Mouse (Mus musculus) CD8-positive naive resting alpha-beta T cell, adult 2 months (primary cell): Measurements from ENCODE around the gene Por.

ENCODE experiments used
- DNase-seq, 2 experiments: peaks; one replicate each; pipeline ENCODE4 v3.0.0; 2022; ENCODE audit warnings: low read depth in 2 of 2, low spot score in 2 of 2

Por gene

DNA sequence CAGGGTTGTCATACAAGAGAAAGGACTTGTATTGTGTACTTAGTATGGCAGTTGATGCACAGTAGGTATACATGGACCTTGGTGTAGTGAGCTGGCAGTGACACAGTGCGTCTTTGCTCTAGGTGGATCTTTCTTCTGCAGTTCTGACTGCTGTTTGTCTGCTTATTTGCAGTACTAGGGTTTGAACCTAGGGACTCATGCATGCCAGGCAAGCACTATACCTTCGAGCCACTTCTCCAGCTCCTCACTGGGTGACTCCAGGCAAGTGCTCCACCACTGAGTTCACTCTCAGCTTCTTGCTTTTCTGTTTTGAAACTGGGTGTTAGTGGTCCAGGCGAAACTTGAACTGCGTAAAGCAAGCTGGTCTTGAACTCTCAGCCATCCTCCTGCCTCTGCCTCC, 31.8 kb downstream of the Por start:
- no peak for DNase-seq

DNA sequence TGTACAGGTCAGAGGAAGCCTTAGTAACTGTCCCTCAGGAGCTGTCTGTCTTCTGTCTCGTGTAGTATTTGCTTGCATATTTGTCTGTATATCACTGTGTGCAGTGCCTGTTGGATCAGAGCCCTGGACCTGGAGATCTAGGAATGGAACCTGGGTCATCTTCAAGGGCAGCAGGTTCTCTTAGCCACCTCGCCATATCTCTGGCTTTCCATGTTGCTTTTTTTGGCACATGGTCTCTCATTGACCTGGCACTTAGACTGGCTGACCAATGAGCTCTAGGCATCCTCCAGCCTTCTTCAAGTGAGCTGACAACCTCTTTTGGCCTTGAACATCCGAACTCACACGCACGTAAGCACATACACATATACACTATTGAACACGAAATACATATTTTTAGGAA, 32.4 kb downstream of the Por start:
- DNase-seq = no peak

DNA sequence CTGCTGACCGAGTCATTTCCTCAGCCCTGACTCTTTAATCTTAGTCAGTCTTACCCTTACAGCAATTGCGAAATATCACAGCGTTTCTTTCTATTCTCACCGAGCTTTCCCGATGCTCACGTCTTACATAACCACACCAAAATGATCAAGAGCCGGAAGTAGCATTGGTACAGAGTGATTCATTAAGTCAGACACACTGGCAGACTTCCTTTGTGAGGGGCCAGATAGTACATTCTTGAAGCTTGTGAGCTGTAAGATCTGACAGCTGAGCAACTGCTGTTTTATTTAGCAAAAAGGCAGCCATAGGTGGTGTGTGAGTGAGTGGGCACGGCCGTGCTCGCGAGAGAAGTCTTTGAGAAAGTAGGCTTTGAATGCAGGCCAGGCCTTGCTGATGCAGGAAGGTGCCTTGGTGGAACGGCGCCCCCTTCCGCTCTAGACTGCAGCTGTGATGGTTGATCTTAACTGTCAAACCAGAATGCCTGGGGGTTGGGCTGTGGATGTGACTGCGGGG, 32.9 kb downstream of the Por start:
- peak; percentile 76 to 83 for DNase-seq

DNA sequence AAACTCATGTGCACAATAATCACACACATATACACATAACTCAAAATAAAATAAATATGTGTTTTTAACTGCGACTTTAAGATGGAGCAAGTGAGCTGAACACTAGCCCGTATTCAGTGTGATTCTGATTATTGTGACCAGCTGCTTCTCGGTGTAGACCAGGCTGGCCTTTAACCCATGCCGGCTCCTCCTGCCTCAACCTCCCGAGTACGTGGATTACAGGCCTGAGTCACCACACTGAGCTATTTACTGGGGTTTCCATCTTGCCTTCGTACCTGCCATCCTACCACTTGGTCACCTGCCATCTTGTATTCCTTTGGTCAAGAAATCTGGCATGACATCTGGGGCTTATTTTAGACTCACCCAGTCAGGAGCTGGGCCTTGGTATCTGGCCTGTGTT, 33.6 kb downstream of the Por start:
- no peak for DNase-seq

DNA sequence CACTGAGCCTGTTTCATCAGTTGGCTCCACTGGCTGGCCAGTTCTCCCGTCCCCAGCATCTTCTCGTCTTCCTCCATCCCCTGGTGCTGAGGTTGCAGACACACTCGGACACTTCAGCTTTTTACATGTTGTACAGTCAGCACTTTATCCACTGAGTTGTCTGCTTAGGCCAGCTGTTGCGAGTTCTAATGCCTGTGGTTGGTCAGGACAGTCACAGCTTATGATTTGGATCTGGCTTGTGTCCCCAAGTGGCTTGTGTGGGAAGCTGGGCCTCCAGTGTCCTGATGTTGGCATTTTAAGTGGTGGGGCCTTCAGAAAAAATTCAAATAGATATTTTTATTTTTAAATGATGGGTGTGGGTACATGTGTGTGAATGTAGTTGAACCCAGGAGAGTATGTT, 35.5 kb downstream of the Por start:
- DNase-seq = no peak

DNA sequence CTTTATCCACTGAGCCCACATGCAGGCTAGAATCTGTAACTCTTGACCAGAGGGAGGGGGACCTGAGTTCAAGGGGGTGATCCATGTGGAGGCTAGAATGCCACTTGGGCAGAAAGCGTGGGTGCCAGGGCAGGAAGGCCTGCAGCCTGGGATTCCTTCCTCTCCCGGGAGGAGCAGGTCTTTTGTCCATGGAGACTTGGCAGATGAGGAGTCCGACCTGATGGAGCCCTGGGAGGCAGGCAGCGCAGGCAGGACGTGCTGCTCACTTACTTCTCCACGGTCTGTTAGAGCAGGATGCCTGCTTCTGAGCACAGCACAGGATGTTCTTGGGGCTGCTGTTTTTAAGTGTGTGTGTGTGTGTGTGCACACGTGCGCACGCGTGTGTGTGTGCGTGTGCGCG, 37.2 kb downstream of the Por start:
- DNase-seq = no peak

DNA sequence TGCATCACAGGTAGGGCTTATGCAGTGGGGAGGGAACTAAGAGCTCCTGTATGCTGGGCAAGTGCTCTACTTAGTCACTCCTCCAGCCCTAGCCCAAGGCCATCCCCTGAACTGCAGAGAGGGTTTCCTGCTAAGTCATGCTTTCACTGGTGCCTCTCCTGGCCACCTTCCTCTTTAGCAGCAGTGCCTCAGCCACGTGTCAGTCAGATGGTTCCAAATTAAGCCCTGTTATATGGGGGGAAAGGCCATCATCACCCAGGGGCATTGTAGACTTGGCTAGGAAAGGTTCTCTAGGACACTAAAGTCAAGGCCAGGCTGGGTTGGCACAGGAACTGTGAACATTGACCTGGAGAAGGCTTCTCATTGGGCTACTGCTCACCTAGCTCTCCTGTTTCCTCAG, 38.0 kb downstream of the Por start:
- DNase-seq = no peak

DNA sequence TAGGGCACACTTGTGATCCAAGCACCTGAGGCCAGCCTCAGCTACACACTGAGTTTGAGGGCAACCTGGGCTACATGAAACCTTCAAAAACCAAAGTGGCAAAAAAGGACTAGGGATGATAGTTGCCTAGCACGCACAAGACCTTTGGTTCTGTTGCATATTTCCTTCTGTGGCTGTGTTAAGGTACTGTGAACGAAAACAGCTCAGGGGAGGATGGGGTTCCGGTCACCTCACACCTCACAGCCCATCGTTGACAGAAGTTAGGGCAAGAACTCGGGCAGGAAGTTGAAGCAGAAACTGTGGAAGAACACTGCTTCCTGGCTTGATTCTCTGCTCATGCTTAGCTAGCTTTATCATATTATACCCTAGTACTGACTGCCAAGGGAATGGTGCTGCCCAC, 39.9 kb downstream of the Por start:
- DNase-seq = no peak

DNA sequence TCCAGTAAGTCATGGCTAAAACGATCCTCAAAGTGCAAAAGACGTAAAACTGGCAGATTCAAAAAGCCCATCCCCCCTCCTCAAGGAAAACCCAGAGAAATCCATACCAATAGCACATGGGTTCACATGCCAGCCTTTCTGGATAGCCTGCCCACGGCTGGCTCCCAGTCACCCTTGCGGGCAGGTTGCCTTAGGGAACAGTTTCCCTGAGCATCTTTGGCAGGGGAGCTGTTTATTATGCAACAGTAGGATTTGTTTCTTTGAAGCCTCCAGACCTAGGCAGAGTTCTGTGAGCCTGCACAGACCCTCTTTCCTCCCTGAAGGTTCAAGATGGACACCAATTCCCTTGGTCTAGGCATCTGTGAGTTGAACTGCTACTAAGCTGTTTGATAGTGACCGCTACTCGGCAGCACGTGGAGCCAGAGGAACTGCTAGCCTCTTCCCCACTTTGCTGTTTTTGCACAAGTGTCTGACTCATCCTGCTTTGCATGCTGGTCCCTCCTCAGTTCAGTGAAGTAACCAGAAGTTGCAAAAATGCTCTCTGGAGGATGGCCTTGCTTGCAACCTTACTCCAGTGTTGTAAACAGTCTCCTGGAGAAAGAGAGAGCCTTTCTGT, 40.9 kb downstream of the Por start:
- DNase-seq = no peak

DNA sequence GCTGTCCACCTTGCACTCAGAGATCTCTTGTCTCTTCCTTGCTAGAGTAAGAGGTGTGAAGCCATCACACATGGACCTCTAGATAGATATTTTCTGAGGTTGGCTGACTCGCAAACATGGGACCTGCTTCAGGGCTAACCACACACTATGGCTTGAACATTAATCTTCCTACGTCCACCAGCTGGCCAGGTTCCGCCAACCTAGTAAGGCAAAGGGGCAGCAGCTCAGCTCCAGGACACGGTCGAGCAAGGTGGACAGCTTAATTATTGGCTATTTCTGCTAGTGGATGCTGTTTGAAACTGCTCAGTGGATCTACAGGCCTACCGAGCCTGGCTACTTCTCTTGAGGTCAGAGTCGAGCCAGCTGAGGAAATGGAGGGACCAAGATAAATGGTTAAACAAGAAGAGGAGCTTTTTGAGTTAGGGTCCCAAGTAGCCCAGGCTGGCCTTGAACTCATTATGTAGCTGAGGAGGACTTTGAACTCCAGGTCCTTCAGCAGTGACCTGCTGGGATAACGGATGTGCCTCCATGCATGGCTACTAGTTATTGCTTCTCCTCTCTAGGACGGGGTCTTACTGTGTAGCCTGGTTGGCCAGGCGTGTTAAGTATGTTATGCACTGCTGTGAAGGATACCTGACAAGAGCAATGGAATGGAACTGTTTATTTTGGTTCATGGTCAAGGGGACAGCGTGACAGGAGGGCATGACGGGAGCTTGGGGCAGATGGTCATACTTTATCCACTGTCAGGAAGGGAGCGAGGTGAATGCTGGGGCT, 41.9 kb downstream of the Por start:
- DNase-seq = no peak

DNA sequence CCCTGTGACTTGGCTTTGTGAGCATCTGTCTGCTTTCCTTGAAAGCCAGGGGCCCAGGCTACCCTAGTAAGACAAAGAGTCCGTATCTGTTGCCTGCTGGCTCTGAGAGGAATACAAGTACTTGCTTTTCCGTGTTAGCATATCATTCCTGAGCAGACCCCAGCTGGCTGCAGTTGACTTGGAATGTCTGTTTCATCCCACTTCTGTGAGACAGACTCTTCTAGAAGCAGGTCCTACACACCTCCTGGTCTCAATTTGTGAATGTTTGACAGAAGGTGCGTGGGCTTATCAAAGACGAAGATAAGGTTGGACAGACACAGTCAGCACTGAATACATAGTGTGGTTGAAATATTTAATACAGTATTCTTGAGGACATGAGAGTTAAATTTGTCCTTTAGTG, 43.0 kb downstream of the Por start:
- no peak for DNase-seq

DNA sequence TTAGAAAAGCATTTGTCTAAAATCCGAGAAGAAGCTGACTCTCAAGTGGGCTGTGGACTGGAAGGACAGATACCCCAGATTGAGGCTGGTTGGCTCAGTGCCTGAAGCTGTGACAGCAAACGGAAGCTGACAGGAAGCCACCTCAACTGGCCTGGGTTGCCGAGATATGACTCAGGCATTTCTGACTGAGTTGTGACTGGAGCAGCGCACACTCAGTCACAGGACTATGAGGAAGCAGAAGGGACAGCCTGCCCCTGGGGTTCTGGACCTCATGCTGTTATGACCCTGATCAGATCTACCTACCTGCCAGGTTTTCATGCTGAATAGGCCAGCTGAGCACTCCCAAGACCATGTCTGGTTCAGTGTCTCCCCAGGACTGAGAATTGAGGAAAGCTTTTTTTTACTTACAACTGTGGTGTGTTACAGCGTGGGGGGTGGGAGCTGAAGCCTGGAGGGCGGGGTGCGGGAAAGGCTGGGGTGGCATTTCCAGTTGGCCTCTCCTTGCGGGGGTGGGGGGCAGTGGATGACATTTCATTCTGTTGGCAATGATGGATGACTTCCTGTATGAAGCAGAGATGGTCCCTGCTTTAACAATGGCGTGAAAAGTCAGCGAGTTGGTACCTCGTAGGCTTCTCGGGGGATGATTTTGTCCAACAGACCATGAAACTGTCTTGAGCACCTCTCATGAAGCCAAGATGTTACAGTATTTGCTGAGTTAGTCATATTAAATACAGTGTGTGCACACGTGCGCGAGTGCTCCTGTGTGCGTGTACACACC, 43.8 kb downstream of the Por start:
- DNase-seq = peak; percentile 23 to 26

DNA sequence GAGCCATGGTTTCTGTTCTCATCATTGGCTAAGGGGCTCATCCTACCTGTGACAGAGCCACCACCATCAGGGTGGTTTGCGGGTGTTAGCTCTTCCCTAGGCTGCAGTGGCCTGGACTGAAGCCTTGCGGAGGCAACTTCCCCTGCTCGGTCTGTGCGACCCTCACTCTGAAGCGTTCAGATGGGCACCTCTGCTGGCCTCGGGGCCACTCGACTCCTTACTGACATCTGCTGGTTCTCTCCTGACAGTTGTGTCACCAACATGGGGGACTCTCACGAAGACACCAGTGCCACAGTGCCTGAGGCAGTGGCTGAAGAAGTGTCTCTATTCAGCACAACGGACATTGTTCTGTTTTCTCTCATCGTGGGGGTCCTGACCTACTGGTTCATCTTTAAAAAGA, 45.8 kb downstream of the Por start:
- no peak for DNase-seq

DNA sequence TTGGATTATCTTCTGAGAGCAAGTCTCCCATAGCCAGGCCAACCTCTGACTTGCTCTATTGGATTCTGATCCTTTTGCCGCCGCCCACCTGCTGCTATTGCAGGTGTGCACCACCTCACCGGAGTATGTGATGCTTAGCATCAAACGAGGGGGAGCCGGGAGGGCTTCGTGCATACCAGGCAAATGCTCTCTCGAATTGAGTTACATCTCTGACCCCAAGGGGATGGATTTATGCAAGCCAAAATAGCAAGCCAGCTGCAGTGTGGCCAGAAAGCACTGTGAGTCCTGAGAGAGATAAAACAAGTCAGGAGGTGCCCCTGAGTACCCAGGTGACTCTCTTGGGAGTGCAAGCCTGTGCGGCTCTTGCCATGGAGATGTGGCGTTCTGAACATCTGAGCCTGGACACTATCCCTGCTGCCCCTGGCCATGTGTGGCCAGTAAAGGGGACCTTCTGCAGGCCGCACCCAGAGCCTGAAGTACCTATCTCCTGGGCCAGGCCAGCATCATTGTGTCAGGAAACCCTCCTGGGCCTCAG, 49.8 kb downstream of the Por start:
- no peak for DNase-seq

DNA sequence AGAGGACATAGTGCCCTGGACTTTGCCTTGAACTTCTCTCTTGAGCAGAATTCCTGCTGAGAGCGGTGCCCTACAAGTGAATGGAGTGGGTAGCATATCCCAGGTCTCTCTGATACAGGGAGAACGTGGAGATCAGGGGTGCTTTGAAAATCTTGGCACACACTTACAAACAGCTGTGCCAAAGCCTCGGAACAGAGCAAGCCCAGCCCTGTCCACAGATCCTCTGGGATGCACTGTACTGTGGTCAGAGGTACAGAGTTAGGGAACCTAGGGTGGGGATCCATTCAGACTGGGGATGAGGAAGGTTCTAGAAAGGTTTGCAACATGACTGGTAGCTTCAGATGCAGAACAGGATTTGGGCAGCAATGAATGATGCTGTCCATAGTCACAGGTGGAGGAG, 50.3 kb downstream of the Por start:
- no peak for DNase-seq

DNA sequence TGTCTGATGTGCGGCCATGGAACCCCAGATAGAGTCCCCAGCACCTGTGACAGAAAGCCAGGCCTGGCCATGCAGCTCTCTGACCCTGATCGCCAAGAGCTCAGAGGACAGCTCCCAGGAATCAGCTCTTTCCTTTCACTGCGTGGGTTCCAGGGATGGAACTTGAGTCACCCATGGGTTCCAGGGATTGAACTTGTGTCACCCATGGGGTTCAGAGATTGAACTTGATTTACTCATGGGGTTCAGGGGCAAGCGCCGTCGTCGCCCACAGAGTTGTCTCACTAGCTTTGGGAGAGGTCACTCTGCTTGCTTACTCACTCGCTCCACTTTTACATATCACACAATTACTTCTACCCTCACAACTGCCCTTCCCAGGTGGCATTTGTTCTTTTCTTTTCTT, 51.2 kb downstream of the Por start:
- no peak for DNase-seq

DNA sequence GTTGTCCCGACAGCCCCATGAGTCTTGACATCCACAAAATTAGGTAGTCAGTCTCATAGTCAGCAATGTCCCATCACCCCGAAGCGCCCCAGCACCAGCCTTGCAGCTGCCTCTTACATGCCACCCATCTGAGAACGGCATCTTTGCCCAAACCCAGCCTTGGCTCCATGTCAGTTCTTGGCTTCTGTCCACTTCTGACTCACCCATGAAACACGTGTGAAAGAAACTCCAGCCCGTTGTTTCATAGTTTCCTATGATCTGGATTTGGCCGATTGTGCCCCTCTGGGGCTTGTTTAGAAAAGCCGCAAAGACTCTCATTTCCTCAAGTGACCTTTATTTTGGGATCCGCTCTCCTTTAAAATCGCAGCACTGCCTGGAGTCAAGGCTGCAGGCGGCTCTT, 52.3 kb downstream of the Por start:
- DNase-seq = no peak

DNA sequence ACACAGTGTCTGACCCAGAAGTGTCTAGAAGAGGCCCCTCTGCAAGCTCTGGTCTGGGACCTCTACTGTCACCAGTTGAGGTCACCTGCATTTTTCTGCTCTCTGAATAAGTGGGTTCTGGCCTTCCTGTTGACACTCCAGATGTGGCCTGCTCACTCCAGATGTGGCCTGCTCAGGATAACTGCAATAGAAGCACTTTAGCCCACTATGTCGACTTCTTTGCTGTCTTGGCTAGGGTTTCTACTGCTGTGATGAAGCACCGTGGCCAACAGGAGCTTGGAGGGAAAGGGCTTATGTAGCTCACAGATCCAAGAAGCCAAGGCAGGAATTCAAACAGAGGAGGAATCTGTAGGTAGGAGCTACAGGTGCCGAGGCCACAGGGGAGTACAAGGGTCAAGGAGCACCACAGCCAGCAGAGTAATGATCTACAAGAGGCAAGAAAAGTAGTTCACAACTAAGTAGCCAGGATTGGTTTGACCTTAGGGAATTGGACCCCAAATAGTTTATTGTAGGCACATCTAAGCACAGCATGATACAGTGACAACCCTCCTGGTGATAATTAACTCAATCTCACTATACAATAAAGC, 53.4 kb downstream of the Por start:
- DNase-seq = no peak

DNA sequence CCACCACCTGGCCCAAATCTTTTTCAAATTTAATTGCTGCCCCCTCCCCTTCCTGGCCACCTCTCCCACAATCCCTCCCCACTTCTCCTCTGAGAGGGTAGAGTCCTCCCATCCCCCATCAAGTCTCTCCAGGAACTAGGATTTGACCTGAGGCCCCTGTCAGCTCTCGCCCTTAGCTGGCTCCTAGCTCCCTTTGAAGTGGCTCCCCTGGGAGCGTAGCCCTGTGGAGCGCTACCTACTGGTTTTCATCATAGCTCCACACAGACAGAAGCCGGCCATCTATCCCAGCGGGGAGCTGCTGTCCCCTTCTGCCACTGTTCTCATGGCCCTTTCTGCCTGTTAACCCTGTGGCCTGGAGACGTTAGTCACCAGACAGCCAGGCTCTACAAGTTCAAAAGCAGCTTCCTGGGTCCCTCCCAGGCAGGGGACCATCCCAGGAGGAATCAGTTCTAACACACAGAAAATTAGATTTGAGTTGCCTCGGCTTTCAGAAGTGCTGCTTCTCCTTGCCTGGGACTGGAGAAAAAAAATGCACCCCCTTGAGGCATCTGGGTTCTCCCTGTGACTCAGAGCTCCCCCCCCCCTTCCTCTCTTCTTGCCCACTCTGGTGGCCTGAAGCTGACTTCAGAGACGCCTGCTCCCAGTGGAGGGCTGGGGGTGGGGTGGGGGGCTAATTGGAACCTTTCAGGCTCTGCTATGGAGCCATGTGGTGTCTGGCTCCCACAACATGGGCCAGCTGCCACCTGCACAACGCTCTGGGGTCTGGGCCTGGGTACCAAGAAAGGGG, 54.9 kb downstream of the Por start:
- no peak for DNase-seq

DNA sequence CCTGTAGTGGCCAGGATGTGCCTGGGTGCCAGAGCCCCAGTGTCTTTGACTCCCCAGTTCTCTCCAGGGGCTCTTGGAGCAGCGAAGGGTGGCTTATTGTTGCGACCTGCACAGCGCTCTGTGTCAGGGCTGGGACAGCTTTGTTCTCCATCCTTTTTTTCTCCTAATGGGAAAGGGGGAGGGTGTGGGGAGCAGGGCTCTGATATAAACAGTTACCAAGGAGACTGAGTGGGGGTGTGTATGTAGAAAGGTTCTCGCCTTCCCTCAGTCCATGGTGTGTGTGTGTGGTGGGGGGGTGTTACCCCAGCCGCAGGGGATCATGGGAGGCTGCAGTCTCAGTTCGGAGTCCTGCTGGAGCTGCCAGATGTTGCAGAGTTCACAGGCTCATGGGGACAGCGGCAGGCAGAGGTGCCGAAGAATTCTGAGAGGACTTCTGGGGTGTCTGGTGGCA, 55.6 kb downstream of the Por start:
- no peak for DNase-seq

DNA sequence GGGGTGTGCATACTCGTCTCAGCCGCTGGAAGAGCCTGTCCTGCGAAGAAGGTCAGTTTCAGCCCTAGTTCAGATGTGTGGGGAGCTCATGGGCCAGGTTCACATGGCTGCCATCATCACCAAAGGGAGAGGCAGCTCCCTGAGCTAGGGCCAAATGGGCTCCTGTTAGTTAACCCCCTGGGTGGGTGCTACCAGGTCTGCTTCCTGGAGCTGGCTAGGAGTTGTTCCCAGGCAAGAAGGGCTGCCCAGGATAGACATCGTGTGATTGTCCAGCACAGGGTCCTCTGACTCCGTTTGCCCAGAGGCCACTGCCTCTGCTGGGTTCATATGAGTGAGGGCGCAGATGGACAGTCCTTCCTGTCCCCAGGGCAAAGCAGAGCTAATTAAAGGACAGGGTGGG, 56.2 kb downstream of the Por start:
- DNase-seq = no peak
